Mouse (Mus musculus) spleen, adult 2 months (tissue): ENCODE data around the gene Myl12a.

Experiments
- CTCF ChIP-seq: fragments of 200-500 bp; IDR thresholded peaks from 2 replicates; pipeline ENCODE4 v1.5.1; 2011; ENCODE audit warnings: mild to moderate bottlenecking, inconsistent platforms; ENCODE audit not compliant: insufficient read depth, insufficient read length, insufficient replicate concordance; ENCODE audit errors: extremely low read depth
- POLR2A ChIP-seq: fragments of 200-500 bp; IDR thresholded peaks from 2 replicates; pipeline ENCODE4 v1.6.1; 2011; ENCODE audit warnings: low read depth, low read length, inconsistent platforms

DNA sequence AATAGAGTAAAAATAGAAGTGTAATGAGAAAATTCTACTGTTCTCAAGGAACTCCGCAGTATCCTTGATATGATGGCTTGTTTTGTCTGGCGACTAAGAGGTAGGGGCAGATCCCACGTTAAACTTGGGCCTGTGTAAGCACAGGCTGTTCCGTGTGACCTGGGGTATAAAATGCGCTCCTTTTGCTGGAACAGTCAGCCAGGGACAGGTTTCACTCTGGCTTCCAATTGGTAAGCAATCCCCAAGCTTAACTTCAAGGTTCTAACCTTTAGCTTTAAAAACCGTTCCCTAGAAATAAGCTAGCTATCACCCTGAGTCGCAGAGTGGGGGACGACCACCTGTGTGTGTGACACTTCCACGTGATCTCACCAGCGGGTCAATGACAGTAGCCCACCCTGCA, 30.0 kb upstream of the Myl12a start:
- TF ChIP-seq CTCF (no peak), POLR2A (no peak)
